Mouse (Mus musculus) ES-Bruce4 (cell line): ENCODE measurements around the gene Zfp217. TPM values are rescaled to one million over a fixed set of nuclear protein-coding genes. Genes with fewer than 3 reads are reported as not detected.
A peak's percentile ranks its signal among the peaks of the same experiment; 100 is the strongest.

Source experiments
- H3K27ac ChIP-seq: 2 replicates; pipeline ENCODE4 v1.5.1; 2012; ENCODE audit warnings: low read length, inconsistent platforms; ENCODE audit not compliant: insufficient read depth
- H3K27me3 ChIP-seq: 2 replicates; pipeline ENCODE4 v1.6.1; 2012; ENCODE audit warnings: mild to moderate bottlenecking, low read length, inconsistent platforms; ENCODE audit not compliant: control insufficient read depth, poor library complexity, insufficient read depth, severe bottlenecking
- H3K36me3 ChIP-seq: 2 replicates; pipeline ENCODE4 v1.6.1; 2012; ENCODE audit warnings: inconsistent platforms, mild to moderate bottlenecking, low read length, moderate library complexity; ENCODE audit not compliant: control insufficient read depth, poor library complexity, insufficient read depth, severe bottlenecking
- H3K4me1 ChIP-seq: one replicate; pipeline ENCODE4 v1.8.1; 2011; ENCODE audit warnings: low read length; ENCODE audit not compliant: control insufficient read depth, insufficient read depth
- H3K4me3 ChIP-seq: 2 replicates; pipeline ENCODE4 v1.5.1; 2011; ENCODE audit warnings: low read depth, mild to moderate bottlenecking, low read length
- H3K9ac ChIP-seq: 2 replicates; pipeline ENCODE4 v1.6.1; 2012; ENCODE audit warnings: low read depth, mild to moderate bottlenecking, inconsistent platforms; ENCODE audit not compliant: poor library complexity, severe bottlenecking
- H3K9me3 ChIP-seq: replicated peaks from 2 replicates; pipeline ENCODE4 v1.6.1; 2012; ENCODE audit warnings: mild to moderate bottlenecking, low read length, inconsistent platforms; ENCODE audit not compliant: control insufficient read depth, poor library complexity, insufficient read depth, severe bottlenecking
- CTCF ChIP-seq: IDR thresholded peaks from one replicate; pipeline ENCODE4 v1.8.1; 2011; ENCODE audit warnings: low read depth, low read length
- EP300 ChIP-seq: IDR thresholded peaks from 2 replicates; pipeline ENCODE4 v1.6.1; 2011; ENCODE audit warnings: low read depth, low read length; ENCODE audit not compliant: insufficient read depth
- POLR2A ChIP-seq: IDR thresholded peaks from one replicate; pipeline ENCODE4 v1.8.1; 2011; ENCODE audit warnings: low read length; ENCODE audit not compliant: insufficient read depth
- polyA plus RNA-seq: library from polyadenylated mRNA; stranded (reverse); fragments of >200 nt; gene quantifications from 2 replicates; pipeline ENCODE4 v1.2.4, GENCODE M21; 2011; ENCODE audit warnings: low read depth; ENCODE audit not compliant: missing spikeins, insufficient read depth, insufficient read length

Gene Zfp217
- polyA plus RNA-seq, 1 experiment: 39.6 TPM

DNA sequence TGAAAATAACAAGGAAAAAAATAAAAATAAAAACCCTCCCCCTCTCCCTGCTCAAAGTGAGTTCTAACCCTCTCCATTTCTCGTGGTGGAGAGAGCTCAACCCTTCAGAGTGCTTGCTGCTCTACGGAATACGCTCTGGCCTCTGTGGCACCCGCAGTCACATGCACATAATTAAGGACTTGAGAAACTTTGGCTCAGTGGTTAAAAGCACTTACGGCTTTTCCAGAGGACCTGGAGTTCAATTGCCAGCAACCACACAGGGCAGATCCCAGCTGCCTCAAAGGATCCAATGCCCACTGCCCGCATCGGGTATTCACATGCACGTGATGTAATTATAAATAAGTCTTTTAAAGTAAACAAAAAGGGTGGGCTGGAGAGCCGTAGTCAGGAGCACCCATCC, 41.9 kb downstream of the Zfp217 start:
- peaks cover 16% of the 10 kb centered on the region for H3K36me3 ChIP-seq
- no peak overlapping the region for H3K9ac ChIP-seq

DNA sequence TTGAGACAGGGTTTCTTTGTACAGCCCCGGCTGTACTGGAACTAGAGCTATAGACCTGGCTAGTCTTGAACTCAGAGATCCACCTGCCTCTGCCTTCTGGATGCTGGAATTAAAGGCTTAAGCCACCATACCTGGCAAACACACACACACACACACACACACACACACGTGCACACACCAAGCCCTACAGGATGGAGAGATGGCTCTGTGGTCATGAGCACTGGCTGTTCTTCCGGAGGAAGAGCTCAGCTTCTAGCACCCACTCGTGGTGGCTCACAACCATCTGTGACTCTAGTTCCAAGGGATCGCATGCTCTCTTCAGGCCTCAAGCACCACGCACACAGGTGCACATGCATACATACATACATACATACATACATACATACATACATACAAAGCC, 43.5 kb downstream of the Zfp217 start:
- peaks cover 3% of the 10 kb centered on the region; the same call in 1 of the 2 replicates for H3K36me3 ChIP-seq
- no peaks in the 10 kb centered on the region for H3K27me3 ChIP-seq
- no peak overlapping the region for H3K4me3 ChIP-seq
- no peak overlapping the region for H3K9ac ChIP-seq
- H3K9me3 ChIP-seq: no peaks in the 10 kb centered on the region
- no peak overlapping the region for H3K27ac ChIP-seq
- TF ChIP-seq CTCF: no peak
- TF ChIP-seq POLR2A: no peak
- no peaks in the 10 kb centered on the region for H3K4me1 ChIP-seq

More for the DNA sequence above, 41.9 kb downstream of the Zfp217 start:
- Histone ChIP-seq H3K4me3 (no peak overlapping the region), H3K27me3 (no peaks in the 10 kb centered on the region), H3K4me1 (no peaks in the 10 kb centered on the region), H3K9me3 (no peaks in the 10 kb centered on the region), H3K27ac (no peak overlapping the region)
- no peak for TF ChIP-seq POLR2A
- no peak for TF ChIP-seq CTCF
- no peak for TF ChIP-seq EP300

DNA sequence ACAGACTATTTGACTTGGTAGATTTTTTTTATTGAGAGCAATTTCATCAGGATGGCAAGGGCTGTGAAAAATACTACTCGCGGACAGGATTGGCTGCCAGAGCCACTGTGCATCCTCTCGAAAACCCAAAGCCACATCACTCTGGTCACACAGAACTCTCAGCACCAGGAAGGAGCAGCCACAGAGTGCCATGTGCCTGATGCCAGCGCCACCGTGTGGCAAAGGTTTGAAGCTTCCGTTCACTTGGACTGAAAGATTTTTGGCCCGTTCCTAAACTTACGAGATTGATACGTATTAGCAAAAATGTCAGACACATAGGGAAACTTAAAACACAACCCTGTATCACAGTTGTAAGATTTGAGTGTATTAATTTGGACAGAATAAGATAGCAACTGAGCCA, 44.1 kb downstream of the Zfp217 start:
- no peak overlapping the region for H3K27ac ChIP-seq
- H3K4me3 ChIP-seq: no peak overlapping the region
- H3K9me3 ChIP-seq: no peaks in the 10 kb centered on the region
- no peak overlapping the region for H3K9ac ChIP-seq
- TF ChIP-seq EP300 (no peak), CTCF (peak; percentile 89), POLR2A (no peak)
- no peaks in the 10 kb centered on the region for H3K4me1 ChIP-seq
- H3K36me3 ChIP-seq: no peaks in the 10 kb centered on the region
- no peaks in the 10 kb centered on the region for H3K27me3 ChIP-seq

DNA sequence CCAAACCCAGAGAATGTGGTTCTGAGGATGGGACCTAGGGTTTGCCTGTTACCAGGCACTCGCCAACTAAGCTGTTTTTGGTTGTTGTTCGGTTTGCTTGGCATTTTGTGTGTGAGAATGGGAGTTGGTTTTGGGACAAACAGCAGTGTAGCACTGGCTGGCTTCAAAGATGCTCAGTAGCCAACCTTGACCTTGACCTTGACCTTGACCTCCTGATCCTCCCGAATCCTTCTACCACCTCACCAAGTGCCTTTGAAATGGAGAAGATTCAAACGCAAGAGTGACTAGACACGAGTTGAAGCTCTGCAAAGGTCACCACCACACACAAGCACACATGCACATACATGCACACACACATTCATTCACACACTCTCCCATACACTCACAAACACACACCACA, 44.6 kb downstream of the Zfp217 start:
- no peak overlapping the region for H3K27ac ChIP-seq
- no peak for TF ChIP-seq POLR2A
- no peak for TF ChIP-seq EP300
- TF ChIP-seq CTCF: no peak
- H3K27me3 ChIP-seq: no peaks in the 10 kb centered on the region
- H3K4me3 ChIP-seq: no peak overlapping the region
- no peaks in the 10 kb centered on the region for H3K9me3 ChIP-seq
- no peak overlapping the region for H3K9ac ChIP-seq
- H3K4me1 ChIP-seq: no peaks in the 10 kb centered on the region
- no peaks in the 10 kb centered on the region for H3K36me3 ChIP-seq

DNA sequence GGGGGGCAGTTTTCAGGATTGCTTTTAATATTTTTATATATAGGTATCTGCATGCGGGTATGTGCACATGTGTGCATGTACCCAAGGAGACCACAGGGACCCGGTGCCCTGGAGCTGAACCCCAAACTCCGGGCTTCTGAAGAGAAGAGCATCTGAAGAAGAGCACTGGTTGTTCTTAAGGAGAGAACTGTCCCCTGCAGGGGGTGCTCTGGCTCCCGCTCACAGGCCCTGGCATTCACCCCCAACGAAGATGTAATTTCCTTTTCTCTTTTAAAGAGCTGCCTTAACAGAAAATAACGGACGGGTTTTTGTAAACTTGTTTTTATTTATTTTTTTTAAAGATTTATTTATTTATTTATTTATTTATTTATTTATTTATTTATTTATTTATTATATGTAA, 46.0 kb downstream of the Zfp217 start:
- H3K4me3 ChIP-seq: no peak overlapping the region
- H3K27ac ChIP-seq: no peak overlapping the region
- H3K9ac ChIP-seq: no peak overlapping the region
- no peaks in the 10 kb centered on the region for H3K36me3 ChIP-seq
- H3K4me1 ChIP-seq: no peaks in the 10 kb centered on the region
- peak; percentile 34 for TF ChIP-seq CTCF
- no peak for TF ChIP-seq POLR2A
- H3K9me3 ChIP-seq: no peaks in the 10 kb centered on the region
- H3K27me3 ChIP-seq: no peaks in the 10 kb centered on the region

DNA sequence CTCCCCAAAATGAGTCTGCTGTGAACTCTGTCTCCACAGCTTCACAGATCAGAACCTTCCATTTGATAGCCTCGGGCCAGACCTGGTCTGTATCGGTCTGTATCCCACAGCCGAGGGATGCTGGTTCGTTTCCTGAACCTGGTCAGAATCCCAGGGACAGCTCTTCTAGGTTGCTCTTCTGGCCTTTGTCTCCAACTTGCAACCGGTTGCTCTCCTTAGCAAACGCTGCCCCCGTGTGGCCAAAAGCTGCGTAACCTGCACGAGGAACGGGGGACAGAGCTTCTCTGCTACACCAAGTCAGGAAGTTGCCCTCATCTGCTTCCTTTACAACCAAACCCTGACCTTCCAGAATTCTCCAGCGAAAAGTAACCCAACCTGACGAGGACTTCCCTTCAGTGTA, 46.8 kb downstream of the Zfp217 start:
- no peaks in the 10 kb centered on the region for H3K36me3 ChIP-seq
- H3K27me3 ChIP-seq: no peaks in the 10 kb centered on the region
- H3K4me1 ChIP-seq: no peaks in the 10 kb centered on the region
- no peaks in the 10 kb centered on the region for H3K9me3 ChIP-seq
- no peak overlapping the region for H3K4me3 ChIP-seq
- H3K27ac ChIP-seq: no peak overlapping the region
- no peak overlapping the region for H3K9ac ChIP-seq
- TF ChIP-seq EP300 (0 out of 2 replicates have a peak, but pooled peaks have one; percentile 48), POLR2A (no peak), CTCF (peak; percentile 99)
